Mouse (Mus musculus): ENCODE data around the gene Gpx4.

The Gpx4 gene

GRCm38 (mm10) chr10:80104181-80104580, 57.2 kb downstream of the Gpx4 start:
- DNase-seq (ENCODE audit: low spot score in 2 of 2), result no peak

- no peak for DNase-seq (ENCODE audit: low spot score in 2 of 2)
Observed at GRCm38 (mm10) chr10:80105460-80105859, 58.5 kb downstream of the Gpx4 start, which contains the start of gene Sbno2. TSS of gene Sbno2 (minus strand) at chr10:80105571.

GRCm38 (mm10) chr10:80105926-80106325, 59.0 kb downstream of the Gpx4 start:
- no peak for DNase-seq (ENCODE audit: low spot score in 2 of 2)
